Mouse (Mus musculus) neural tube, embryonic 13.5 days (tissue): ENCODE results near the gene Cpxm1. TPM values are rescaled to one million over a fixed set of nuclear protein-coding genes. Genes with fewer than 3 reads are reported as not detected.
"Not testable (repeated sequence)": the region's sequence is repeated elsewhere in the genome, so short reads cannot be mapped to it uniquely, and the experiment has no call there.

Source experiments
- ATAC-seq: fragments of 200-750 bp; cut with Nextera tagmentation; 2 replicates; pipeline ENCODE4 v1.8.0; 2017; ENCODE audit warnings: low read depth, mild to moderate bottlenecking, moderate TSS enrichment, moderate library complexity
- H3K27ac ChIP-seq: fragments of 300-500 bp; sonication (generic); replicated peaks from 2 replicates; pipeline ENCODE4 v1.5.1; 2015; ENCODE audit warnings: moderate library complexity, mild to moderate bottlenecking, inconsistent platforms
- H3K27me3 ChIP-seq: fragments of 300-500 bp; sonication (generic); 2 replicates; pipeline ENCODE4 v1.6.1; 2015; ENCODE audit warnings: mild to moderate bottlenecking, inconsistent platforms
- H3K36me3 ChIP-seq: fragments of 300-500 bp; sonication (generic); 2 replicates; pipeline ENCODE4 v1.6.1; 2015; ENCODE audit warnings: mild to moderate bottlenecking, inconsistent platforms
- H3K4me1 ChIP-seq: fragments of 300-500 bp; sonication (generic); replicated peaks from 2 replicates; pipeline ENCODE4 v1.6.1; 2015; ENCODE audit warnings: inconsistent platforms
- H3K4me2 ChIP-seq: fragments of 300-500 bp; sonication (generic); 2 replicates; pipeline ENCODE4 v1.6.1; 2015; ENCODE audit warnings: inconsistent platforms, mild to moderate bottlenecking, moderate library complexity
- H3K4me3 ChIP-seq: fragments of 300-500 bp; sonication (generic); 2 replicates; pipeline ENCODE4 v1.5.1; 2015; ENCODE audit warnings: mild to moderate bottlenecking, inconsistent platforms
- H3K9ac ChIP-seq: fragments of 300-500 bp; sonication (generic); 2 replicates; pipeline ENCODE4 v1.6.1; 2015; ENCODE audit warnings: moderate library complexity, mild to moderate bottlenecking, inconsistent platforms
- H3K9me3 ChIP-seq: fragments of 300-500 bp; sonication (generic); 2 replicates; pipeline ENCODE4 v1.6.1; 2016; ENCODE audit warnings: inconsistent platforms
- WGBS: fragments of 180-500 bp; shearing (Covaris S2); methylation state at CpG from one replicate; pipeline ENCODE4 v1.1.7; 2015; 5-methylcytosine and 5-hydroxymethylcytosine counted together
- polyA plus RNA-seq: library from polyadenylated mRNA; unstranded; fragments of >200 nt; fragmentation: Nextera tagmentation; extraction: Ambion mirVana; gene quantifications from 2 replicates; pipeline ENCODE4 v1.2.1, GENCODE M21; 2015

Gene Cpxm1
- polyA plus RNA-seq, 1 experiment from 2014 or later: 26.8 TPM

GRCm38 (mm10) chr2:130395696-130396095 is 1.7 kb downstream of the Cpxm1 start:
- no peak for ATAC-seq
- 95% methylated on average over 11 of the region's 11 CpGs for WGBS

GRCm38 (mm10) chr2:130392836-130393235 is 4.5 kb downstream of the Cpxm1 start:
- 85% methylated on average over 3 of the region's 3 CpGs for WGBS

More at GRCm38 (mm10) chr2:130395696-130396095, 1.7 kb downstream of the Cpxm1 start:
- no peak overlapping the region for H3K27ac ChIP-seq
- peaks cover 12% of the 10 kb centered on the region; the same call in 1 of the 2 replicates for H3K36me3 ChIP-seq
- H3K9ac ChIP-seq: no peak overlapping the region
- H3K9me3 ChIP-seq: no peaks in the 10 kb centered on the region
- H3K4me1 ChIP-seq: peaks cover 19% of the 10 kb centered on the region
- H3K4me2 ChIP-seq: no peak overlapping the region
- H3K27me3 ChIP-seq: peaks cover 22% of the 10 kb centered on the region
- no peak overlapping the region for H3K4me3 ChIP-seq

DNA sequence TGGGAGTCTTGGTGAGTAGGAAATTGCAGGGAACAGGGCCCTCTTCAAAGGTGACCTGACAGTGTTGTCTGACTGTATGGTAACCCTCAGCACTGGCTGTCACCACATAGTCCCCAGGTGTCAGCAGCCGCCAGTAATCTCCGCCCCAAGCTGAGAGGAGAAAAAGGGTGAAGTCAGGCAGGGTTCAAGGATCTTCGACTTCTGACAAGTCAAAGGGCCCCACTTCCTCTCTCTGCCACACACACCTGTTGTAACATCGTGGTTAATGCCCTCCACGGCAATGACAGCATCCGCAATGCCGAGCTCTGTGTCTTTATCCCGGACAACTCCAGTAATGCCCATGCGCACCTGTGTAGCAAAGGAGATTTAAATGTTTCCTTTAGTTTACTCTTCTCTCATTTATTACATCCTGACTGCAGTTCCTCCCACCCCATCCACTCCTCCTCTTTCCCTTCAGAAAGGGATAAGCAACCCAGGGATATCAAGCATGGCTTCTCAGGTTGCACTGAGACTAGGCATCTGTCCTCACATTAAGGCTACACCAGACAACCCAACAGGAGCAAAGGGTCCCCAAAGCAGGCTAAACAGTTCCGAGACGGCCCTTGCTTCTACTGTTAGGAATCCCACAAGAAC is 6.3 kb downstream of the Cpxm1 start:
- Histone ChIP-seq H3K36me3 (peaks cover 12% of the 10 kb centered on the region; the same call in 1 of the 2 replicates), H3K27me3 (peaks cover 2% of the 10 kb centered on the region; the same call in 1 of the 2 replicates), H3K27ac (no peak overlapping the region), H3K4me3 (no peak overlapping the region), H3K4me1 (no peaks in the 10 kb centered on the region), H3K4me2 (no peak overlapping the region), H3K9me3 (no peaks in the 10 kb centered on the region), H3K9ac (no peak overlapping the region)
- WGBS: 85% methylated on average over 11 of the region's 11 CpGs
- ATAC-seq: no peak

More at GRCm38 (mm10) chr2:130392836-130393235, 4.5 kb downstream of the Cpxm1 start:
- no peak for ATAC-seq
- peaks cover 15% of the 10 kb centered on the region for H3K4me1 ChIP-seq
- H3K27me3 ChIP-seq: peaks cover 7% of the 10 kb centered on the region
- H3K27ac ChIP-seq: no peak overlapping the region
- no peak overlapping the region for H3K4me2 ChIP-seq
- H3K9ac ChIP-seq: no peak overlapping the region
- no peaks in the 10 kb centered on the region for H3K9me3 ChIP-seq
- H3K36me3 ChIP-seq: peaks cover 12% of the 10 kb centered on the region; the same call in 1 of the 2 replicates
- no peak overlapping the region for H3K4me3 ChIP-seq

GRCm38 (mm10) chr2:130388796-130389195 is 8.6 kb downstream of the Cpxm1 start:
- H3K4me1 ChIP-seq: no peaks in the 10 kb centered on the region
- no peak overlapping the region for H3K9ac ChIP-seq
- WGBS: 75% methylated on average over 2 of the region's 2 CpGs
- H3K4me2 ChIP-seq: no peak overlapping the region
- no peak for ATAC-seq
- H3K36me3 ChIP-seq: 0 out of 2 replicates have a peak, but pooled peaks cover 4% of the 10 kb centered on the region
- H3K27ac ChIP-seq: no peak overlapping the region
- no peaks in the 10 kb centered on the region for H3K9me3 ChIP-seq
- H3K4me3 ChIP-seq: no peak overlapping the region
- peaks cover 7% of the 10 kb centered on the region; the same call in 1 of the 2 replicates for H3K27me3 ChIP-seq

DNA sequence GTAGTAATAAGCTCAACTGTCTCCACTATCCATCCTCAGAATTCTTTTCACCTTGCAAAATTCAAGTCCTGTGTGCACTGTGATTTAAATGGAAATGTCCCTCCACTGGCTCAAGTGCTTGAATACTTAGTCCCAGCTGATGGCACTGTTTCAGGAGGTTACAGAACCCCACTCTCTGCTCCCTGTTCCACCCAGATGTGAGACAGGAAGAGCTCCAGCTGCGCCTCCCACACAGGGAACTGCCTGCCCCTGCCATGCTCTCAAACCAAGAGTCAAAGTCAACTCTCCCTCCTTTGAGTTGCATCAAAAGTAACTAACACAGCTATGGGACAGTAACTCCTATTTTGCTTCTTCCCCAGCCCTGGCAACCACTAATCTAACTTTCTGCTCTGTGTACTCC is 11.2 kb downstream of the Cpxm1 start:
- H3K4me2 ChIP-seq: no peak overlapping the region
- WGBS: 78% methylated on average over 1 of the region's 1 CpGs
- no peak overlapping the region for H3K27ac ChIP-seq
- no peak overlapping the region for H3K4me3 ChIP-seq
- peaks cover 17% of the 10 kb centered on the region; the same call in 1 of the 2 replicates for H3K27me3 ChIP-seq
- no peak overlapping the region for H3K9ac ChIP-seq
- no peak for ATAC-seq
- no peaks in the 10 kb centered on the region for H3K9me3 ChIP-seq
- H3K36me3 ChIP-seq: no peaks in the 10 kb centered on the region
- H3K4me1 ChIP-seq: no peaks in the 10 kb centered on the region

DNA sequence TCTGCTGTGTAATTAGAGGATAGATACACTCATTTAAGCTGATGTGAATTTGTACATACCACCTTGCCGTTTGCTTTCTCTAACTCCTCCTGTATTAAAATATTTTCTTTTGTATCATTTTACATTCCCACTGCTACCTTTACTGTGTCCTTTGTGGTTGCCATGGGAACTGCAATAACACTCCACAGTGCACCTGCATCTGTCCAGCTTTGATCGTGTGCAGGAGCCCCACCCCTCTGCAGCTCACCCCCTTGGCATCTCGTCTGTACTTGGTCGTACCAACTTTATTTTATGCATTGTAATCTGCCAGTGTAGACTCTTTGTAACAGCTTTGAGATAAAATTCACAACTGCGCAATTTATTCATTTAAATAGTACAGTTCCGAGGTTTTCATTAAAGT is 13.5 kb downstream of the Cpxm1 start:
- no peak overlapping the region for H3K4me2 ChIP-seq
- no peak overlapping the region for H3K27ac ChIP-seq
- H3K36me3 ChIP-seq: no peaks in the 10 kb centered on the region
- peaks cover 17% of the 10 kb centered on the region; the same call in 1 of the 2 replicates for H3K27me3 ChIP-seq
- H3K4me3 ChIP-seq: no peak overlapping the region
- WGBS: 76% methylated on average over 6 of the region's 6 CpGs
- ATAC-seq: no peak
- H3K9me3 ChIP-seq: no peaks in the 10 kb centered on the region
- no peak overlapping the region for H3K9ac ChIP-seq
- H3K4me1 ChIP-seq: no peaks in the 10 kb centered on the region

GRCm38 (mm10) chr2:130383205-130383604 is 14.2 kb downstream of the Cpxm1 start:
- 40% methylated on average over 3 of the region's 3 CpGs for WGBS
- Histone ChIP-seq H3K9ac (no peak overlapping the region), H3K27ac (no peak overlapping the region), H3K27me3 (peaks cover 17% of the 10 kb centered on the region; the same call in 1 of the 2 replicates), H3K4me2 (no peak overlapping the region), H3K4me3 (no peak overlapping the region), H3K9me3 (no peaks in the 10 kb centered on the region), H3K4me1 (no peaks in the 10 kb centered on the region), H3K36me3 (no peaks in the 10 kb centered on the region)
- ATAC-seq: no peak

DNA sequence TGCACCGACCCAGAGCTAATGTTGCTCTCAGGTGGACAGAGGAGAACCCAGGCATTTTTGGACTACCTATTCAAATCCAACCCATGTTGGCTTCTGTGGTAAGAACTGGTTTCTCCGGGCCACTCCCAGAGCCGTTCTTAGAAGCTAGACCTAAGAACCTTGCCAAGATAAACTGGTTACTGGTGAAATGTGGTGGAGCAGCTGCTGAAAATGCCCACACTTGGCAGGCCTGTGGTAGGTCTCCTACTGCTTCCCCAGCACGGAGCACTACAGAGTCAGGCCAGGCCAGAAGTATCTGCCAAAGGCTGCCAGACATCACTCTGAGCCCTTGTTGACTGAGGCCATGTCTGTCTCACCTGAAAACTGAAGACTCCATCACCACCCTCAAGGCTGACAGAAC is 22.4 kb downstream of the Cpxm1 start:
- WGBS: 80% methylated on average over 4 of the region's 4 CpGs
- peaks cover 7% of the 10 kb centered on the region for H3K27me3 ChIP-seq
- H3K9me3 ChIP-seq: no peaks in the 10 kb centered on the region
- H3K27ac ChIP-seq: no peak overlapping the region
- no peak overlapping the region for H3K4me3 ChIP-seq
- no peak overlapping the region for H3K9ac ChIP-seq
- no peaks in the 10 kb centered on the region for H3K36me3 ChIP-seq
- no peak for ATAC-seq
- no peak overlapping the region for H3K4me2 ChIP-seq
- no peaks in the 10 kb centered on the region for H3K4me1 ChIP-seq

- 52% methylated on average over 1 of the region's 1 CpGs for WGBS
- H3K27me3 ChIP-seq, H3K9me3 ChIP-seq, ATAC-seq, H3K36me3 ChIP-seq, H3K4me2 ChIP-seq, H3K4me1 ChIP-seq, H3K9ac ChIP-seq, H3K27ac ChIP-seq, H3K4me3 ChIP-seq: not testable (repeated sequence)
Observed at GRCm38 (mm10) chr2:130373026-130373425, 24.3 kb downstream of the Cpxm1 start.

- H3K9me3 ChIP-seq: no peaks in the 10 kb centered on the region
Observed at GRCm38 (mm10) chr2:130367386-130367785, 30.0 kb downstream of the Cpxm1 start.

GRCm38 (mm10) chr2:130365211-130366094 is 31.9 kb downstream of the Cpxm1 start:
- WGBS: 10% methylated on average over 30 of the region's 30 CpGs
- Histone ChIP-seq H3K9me3 (no peaks in the 10 kb centered on the region), H3K4me2 (peak overlapping the region; percentile 54), H3K27ac (no peak overlapping the region), H3K9ac (peak overlapping the region; percentile 50), H3K4me3 (peak overlapping the region; percentile 33), H3K27me3 (peaks cover 63% of the 10 kb centered on the region), H3K4me1 (peaks cover 19% of the 10 kb centered on the region; the same call in 1 of the 2 replicates), H3K36me3 (no peaks in the 10 kb centered on the region)
- ATAC-seq: no peak

More at GRCm38 (mm10) chr2:130367386-130367785, 30.0 kb downstream of the Cpxm1 start:
- ATAC-seq: no peak
- Histone ChIP-seq H3K4me1 (peaks cover 11% of the 10 kb centered on the region; the same call in 1 of the 2 replicates), H3K27me3 (peaks cover 43% of the 10 kb centered on the region), H3K27ac (no peak overlapping the region), H3K4me3 (no peak overlapping the region), H3K4me2 (no peak overlapping the region), H3K9ac (no peak overlapping the region), H3K36me3 (no peaks in the 10 kb centered on the region)
- WGBS: 70% methylated on average over 4 of the region's 4 CpGs

- ATAC-seq: peak; percentile 41; the same call in 1 of the 2 replicates
- 4% methylated on average over 14 of the region's 14 CpGs for WGBS
- no peak overlapping the region for H3K4me2 ChIP-seq
- no peak overlapping the region for H3K4me3 ChIP-seq
- H3K27me3 ChIP-seq: peaks cover 88% of the 10 kb centered on the region
- no peaks in the 10 kb centered on the region for H3K36me3 ChIP-seq
- no peaks in the 10 kb centered on the region for H3K9me3 ChIP-seq
- H3K4me1 ChIP-seq: peaks cover 19% of the 10 kb centered on the region; the same call in 1 of the 2 replicates
- H3K27ac ChIP-seq: no peak overlapping the region
- H3K9ac ChIP-seq: no peak overlapping the region
Observed at GRCm38 (mm10) chr2:130362511-130363026, 34.8 kb downstream of the Cpxm1 start.
